Mouse (Mus musculus) 3134 (cell line): ENCODE measurements around the gene Sdr39u1.

Source experiments
- DNase-seq: peaks from one replicate; pipeline ENCODE4 v3.0.0-alpha.2; 2011; ENCODE audit warnings: low spot score; ENCODE audit not compliant: insufficient read length; ENCODE audit errors: extremely low read depth

The Sdr39u1 gene

DNA sequence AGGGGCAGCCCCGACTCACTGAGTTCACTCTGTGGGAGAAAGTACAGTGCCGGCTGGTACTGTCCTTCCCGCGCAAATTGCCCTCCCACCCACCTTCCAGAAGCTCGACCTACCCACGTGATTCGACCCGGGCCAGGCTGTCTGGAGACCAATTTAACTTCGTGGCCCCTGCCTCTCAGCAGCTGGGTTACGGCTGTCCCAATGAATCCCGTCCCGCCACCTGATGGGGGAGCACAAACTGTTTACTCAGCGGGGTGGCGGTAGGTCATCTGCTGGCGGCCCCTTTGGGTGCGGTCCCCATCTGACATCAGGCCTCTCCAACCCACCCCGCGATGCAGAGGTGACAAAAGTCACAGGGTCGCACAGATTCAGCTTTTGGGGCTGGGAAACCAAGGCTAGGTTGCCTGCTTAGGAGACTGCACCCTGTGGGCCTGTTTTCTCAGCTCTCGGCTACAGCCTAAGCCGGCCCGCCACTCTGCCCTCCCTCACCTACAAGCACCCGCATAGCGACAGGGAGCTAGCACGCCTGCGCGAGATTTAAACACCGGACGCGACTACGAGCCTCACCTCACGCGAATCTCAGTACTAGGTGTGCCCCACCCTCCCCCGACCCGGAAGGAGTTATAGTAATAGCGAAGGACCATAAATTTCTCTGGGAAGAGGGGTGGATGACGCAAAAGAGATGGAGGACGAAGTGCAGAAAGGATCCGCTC, at the start of gene Sdr39u1:
Gene Sdr39u1 (minus strand): TSS at position 593 of the 713 bp plus-strand sequence.
- no peak for DNase-seq

GRCm38 (mm10) chr14:55946269-55946969, 46.3 kb upstream of the Sdr39u1 start:
- peak; percentile 16 for DNase-seq

DNA sequence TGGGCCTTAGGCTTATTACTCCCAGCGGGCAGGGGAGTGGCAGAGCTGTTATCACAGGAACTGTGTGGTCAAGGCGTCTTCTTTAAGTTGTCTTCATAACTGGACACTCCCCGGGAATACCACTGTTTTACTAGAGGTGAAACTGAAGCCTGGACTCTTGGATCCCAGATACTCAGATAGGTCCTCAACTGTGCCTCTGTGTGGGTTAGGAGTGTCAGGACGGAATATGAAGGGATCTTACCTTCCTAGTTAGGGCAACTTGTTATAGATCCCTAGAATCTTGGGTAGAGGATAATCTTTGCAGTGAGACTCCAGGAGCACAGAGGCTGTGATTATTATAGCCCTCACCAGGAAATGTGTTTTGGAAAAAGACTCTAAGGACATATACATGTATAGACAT, 44.5 kb upstream of the Sdr39u1 start, which contains the start of gene Cma1:
Gene Cma1 (minus strand): TSS at position 101 of the 400 bp plus-strand sequence.
- DNase-seq, result no peak

- DNase-seq, result no peak
These were observed 43.5 kb upstream of the Sdr39u1 start for GRCm38 (mm10) chr14:55943601-55944000.

DNA sequence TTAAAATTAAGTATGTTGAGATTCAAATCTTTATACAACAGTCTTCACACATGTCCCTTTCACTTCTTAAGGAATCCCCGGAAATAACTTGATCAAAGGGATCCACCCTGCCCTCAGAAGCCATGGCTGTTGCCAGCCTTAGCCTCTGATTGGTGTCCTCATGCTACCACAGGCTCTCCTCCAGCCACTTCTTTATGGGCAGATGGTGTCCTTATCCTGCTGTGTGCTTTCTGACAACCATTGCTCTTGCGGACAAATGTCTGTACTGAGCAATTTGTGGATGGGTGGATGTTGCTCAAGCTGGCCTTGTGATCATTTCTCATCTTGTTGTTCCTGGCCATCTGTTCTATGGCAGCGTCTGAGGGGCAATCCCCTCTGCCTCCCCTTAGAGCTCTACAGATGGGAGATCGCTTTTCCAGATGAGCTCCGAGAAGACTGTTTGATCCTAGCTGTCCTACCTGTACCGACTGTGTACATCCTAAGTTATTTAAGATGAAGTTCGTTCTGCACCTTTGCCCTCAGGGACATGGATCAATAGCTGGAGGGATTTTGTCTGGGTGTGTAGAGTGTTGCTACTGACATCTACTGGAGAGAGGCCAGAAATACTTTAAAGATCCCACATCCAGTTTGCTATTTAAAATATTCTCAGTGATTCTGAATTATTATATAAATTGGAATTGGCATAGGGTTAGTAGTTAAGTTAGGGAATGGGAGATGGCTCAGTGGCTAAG, 40.1 kb upstream of the Sdr39u1 start:
- no peak for DNase-seq

DNA sequence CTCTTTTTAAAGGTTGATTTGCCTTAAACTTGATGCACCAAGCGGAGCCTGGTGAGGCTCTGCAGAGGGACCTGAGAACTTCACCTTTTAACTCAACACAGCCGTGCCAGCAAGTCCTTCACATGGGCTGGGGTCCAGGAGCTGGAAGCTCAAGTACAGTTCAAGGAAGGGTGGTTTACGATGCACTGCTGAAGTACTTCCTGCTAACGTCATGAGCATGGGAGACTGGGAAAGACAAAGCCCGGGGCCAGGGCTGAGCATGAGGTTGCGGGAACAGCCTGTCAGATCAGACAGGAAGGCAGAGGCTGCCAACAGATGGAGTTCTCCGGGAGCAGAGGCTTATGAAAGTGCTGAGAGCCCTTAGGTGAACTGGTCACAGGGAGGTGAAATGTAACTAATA, 33.5 kb upstream of the Sdr39u1 start:
- DNase-seq, result no peak

DNA sequence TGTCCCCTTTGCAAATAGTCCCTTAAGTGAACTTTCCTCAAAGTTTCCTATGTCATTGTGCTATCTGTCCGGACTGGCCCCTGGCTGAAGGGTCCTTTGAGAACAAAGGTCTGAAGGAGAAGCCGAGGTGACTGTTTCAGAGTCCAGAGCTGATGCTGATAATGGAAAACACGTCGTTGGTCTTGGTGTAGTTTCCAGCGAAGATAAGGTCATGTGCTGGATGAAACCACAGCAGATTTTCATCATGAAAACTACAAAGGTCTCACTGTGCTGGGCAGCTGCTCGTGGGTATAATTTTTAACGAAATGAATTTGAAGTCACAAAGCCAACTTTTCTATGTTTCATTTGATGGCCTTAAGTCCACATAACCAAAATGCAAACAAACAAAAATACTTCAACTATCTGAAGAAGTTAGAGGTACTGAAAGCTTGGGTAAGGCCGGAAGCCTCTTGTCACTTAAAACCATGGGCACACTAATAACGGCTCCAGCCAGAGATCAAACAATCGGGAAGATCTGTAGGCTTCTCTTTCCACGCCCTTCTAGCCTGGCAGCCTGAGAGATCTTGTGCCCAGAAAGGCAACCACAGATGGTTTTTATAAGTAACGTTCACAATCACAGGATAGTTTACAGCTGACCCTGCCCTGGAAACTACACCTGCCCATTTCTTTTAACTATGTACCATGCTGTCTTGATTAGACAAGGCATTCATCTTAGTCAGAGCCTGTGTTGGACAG, 29.3 kb upstream of the Sdr39u1 start:
- DNase-seq, result no peak

- DNase-seq, result no peak
These were observed 26.8 kb upstream of the Sdr39u1 start for GRCm38 (mm10) chr14:55926847-55927246.

DNA sequence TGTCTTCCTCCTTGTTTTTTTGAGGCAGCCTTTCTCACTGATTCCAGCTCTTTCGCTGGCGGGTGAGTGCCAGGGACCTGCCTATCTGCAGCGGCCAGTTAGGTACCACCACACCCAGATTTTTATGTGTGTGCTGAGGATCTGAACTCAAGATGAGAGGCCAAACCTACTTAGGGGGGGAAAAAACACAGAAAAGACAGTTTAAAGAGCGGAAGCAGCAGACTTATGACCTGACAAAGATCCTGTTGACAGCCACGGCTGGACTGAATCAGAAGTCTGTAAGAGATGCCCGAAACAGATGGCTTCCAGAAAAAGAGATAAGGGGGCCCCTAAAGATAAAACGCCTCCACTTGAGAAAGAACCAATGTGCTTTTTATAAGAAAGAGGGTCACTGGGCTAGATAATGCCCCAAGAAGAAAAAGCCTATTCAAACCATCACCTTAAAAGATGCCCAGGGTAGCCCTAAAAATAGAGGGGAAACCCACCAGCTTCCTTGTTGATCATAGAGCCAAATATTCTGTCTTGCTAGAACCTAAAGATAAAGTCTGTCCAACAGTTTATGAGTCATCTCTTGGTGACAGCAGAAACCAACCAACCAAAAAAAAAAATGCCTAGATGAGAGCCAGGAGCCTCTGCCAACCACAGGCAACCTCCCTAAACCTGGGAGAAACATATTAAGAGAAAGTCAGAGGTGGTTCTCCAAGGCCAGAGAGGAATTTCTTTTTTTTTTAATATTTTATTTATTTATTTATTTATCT, 22.6 kb upstream of the Sdr39u1 start:
- no peak for DNase-seq

DNA sequence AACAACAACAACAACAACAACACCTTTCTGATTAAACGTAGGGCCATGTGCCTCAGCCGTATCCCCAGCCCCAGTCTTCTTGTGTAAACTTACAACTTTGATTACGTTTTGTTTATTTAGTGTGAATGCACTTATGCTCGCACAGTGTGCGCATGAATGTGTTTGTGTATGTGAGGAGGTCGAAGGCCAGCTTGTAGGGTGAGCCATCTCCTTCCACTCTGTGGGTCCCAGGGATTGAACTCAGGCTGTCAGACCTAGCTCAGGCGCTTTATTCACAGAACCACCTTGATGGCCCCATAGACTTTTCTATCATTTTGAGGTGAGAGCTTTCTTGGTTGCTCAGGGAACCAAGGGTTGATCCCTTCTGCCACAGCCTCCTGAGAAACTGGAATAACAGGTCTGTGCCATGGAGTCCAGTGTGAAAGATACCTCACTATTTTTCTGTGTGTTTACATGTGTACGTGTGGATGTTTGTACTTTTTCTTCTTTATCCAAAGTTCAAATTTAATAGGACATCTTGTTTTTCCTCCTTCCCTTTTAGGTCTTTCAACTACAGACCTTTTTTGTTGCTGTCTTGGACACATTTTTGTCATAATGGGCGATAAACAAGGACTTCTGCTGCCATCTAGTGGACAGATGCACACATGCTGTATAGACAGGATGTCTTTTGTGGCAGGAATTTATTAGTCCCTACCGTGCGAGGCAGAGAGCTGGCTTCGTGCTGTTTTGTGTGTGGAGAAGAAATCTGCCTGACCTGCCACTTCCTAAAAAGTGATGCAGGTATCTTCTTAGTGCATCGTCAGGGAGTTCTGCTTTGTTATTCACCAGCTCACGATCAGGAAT, 18.4 kb upstream of the Sdr39u1 start:
- DNase-seq, result no peak

GRCm38 (mm10) chr14:55913406-55913805, 13.3 kb upstream of the Sdr39u1 start:
- no peak for DNase-seq

GRCm38 (mm10) chr14:55905518-55905917, 5.4 kb upstream of the Sdr39u1 start:
- DNase-seq, result no peak

GRCm38 (mm10) chr14:55900414-55900755, 292 bp upstream of the Sdr39u1 start:
- DNase-seq, result no peak

- no peak for DNase-seq
These were observed 1.1 kb downstream of the Sdr39u1 start for GRCm38 (mm10) chr14:55898947-55899346.

DNA sequence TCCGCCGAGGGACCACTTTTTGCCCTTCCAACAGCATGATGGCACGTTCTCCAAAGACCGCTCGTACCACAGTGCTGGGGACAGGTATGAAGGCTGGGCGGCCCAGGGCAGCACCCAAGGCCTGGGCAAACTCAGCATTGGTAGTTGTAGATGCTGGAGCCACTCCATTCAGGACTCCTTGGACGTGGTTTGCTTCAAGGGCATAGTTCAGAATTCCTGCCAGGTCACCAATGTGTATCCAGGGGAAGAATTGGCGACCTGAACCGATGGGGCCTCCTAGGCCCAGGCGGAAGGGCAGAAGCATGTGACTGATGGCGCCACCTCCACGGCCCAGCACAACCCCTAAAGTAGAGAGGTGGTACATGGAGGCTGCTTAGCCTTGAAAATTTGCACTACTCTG, 2.4 kb downstream of the Sdr39u1 start:
- no peak for DNase-seq

- no peak for DNase-seq
These were observed 13.3 kb downstream of the Sdr39u1 start for GRCm38 (mm10) chr14:55886571-55887382.

DNA sequence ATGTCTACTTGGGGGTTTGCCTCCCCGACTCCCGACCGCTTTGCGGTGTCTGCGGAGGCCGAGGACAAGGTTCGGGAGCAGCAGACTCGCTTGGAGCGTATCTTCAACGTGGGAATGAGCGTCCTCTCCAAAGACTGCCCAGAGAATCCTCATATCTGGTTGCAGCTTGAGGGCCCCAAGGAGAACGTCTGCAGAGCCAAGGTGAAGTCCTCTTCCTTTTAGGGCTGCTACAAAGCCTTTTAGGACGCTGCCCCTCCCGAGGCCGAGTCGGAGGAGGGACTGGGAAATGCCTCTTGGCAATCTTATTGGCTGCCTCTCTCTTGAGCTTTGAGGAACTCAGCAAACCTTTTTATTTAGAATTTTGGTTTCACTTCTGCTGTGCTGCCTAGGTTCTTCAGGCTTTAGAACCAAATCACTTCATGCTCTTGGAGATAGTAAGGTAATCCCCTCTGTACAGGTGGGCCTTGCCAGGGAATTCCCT, 14.3 kb downstream of the Sdr39u1 start:
- no peak for DNase-seq

GRCm38 (mm10) chr14:55885114-55885790, 14.8 kb downstream of the Sdr39u1 start:
- DNase-seq, result peak; percentile 44
